Mouse (Mus musculus) c-Kit-negative CD71-positive TER-119-positive erythroid progenitor cells, embryonic 14.5 days (primary cell): Measurements from ENCODE around the gene Tmem44.

Source experiments
- DNase-seq: peaks from one replicate; pipeline ENCODE4 v3.0.0-alpha.2; 2013; ENCODE audit warnings: low read depth, low spot score

The Tmem44 gene

DNA sequence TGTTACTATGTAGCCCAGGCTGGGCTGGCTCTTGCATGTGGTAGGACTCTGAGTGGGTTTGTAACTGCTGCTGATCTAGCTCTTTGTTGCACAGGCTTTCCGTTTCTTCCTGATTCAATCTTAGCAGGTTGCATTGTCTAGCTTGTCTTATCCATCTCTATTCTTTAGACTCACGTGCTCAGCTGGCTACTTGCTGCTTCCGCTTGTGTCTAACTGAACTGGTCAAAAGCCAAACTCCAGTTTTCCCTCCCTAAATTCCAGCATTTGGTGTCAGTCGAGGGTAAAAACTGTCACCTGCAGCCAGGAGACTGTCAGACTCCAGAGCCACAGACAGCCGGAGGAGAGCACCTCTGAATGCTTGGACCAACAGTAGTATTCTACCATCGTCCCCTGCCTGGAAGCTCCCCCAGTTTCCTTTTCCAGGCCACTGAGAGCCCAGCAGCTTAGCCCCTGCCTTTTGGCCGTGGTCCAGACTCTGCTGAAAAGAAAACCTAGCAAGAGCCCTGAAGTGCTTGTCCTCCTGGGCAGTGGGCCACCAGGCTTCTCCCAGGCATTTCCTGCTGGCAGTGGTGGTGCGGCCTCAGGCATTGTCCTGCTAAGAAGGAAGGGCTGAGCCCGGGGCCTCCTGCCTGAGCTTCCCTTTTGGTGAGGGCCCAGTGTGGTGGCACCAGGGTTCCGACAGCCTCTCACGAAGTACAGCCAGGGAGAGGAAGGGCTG lies 2.1 kb upstream of the Tmem44 start:
- no peak for DNase-seq

DNA sequence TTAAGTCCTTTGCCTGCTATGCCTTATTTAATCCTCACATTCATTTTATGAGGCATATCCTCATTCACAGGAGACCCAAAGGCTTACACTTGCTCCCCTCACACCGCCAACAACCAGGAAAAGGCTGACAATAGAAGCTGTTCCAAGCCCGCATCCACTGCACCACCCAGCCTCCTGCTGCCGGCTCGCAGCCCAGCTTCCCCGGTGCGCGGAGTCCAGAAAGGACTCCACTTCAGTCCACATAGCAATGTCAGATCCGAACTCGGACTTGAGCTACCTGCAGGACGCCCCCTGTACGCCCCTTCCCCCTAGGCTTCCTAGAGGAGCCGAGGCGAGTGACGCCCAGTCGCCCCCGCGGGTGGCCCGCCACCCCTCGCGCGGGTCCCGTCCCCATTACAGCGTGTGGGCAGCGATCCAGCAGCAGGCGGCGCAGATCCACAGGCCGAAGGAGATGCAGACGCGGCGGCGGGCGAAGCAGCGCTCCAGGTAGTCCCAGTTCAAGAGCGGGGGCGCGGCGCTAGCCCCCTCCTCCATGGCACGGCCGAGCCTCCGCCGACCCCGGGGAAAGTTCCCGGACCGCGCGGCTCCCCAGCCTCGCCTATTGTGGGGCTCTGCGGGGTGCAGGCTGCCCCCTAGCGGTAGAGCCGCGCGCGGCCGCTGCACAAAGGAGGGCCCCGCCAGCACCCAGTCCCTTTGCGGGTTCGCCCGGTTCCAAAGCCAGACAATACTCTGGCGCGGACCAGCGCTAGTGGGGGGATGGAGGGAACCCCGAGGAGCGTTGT lies 485 bp downstream of the Tmem44 start:
- DNase-seq = peak; percentile 38

- no peak for DNase-seq
Observed at GRCm38 (mm10) chr16:30549516-30549915, 1.1 kb downstream of the Tmem44 start.

- no peak for DNase-seq
Observed at GRCm38 (mm10) chr16:30548291-30548690, 2.4 kb downstream of the Tmem44 start.

GRCm38 (mm10) chr16:30544693-30545092 lies 5.9 kb downstream of the Tmem44 start:
- DNase-seq = no peak

GRCm38 (mm10) chr16:30543386-30543785 lies 7.3 kb downstream of the Tmem44 start:
- no peak for DNase-seq

GRCm38 (mm10) chr16:30542826-30543225 lies 7.8 kb downstream of the Tmem44 start:
- DNase-seq = no peak

GRCm38 (mm10) chr16:30540107-30541001 lies 10.3 kb downstream of the Tmem44 start:
- DNase-seq = no peak

DNA sequence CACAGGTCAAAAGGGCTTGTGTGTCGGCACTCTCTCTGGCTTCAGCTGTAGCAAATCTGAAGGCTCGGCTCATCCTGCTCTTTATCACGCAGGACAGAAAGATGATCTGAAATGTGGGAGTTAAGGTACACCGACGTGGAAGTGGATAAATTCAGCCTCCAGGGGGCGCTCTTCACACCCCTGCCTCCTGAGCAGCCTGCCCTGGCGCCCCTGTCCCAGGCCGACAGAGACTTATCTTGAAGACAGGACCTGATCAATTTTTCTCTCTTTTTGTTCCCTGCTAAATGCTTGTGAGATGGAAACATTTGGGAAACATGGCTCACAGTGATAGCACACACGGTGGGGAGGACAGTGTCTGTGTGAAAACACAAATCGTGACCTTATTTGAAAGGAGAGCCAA lies 11.2 kb downstream of the Tmem44 start:
- no peak for DNase-seq

DNA sequence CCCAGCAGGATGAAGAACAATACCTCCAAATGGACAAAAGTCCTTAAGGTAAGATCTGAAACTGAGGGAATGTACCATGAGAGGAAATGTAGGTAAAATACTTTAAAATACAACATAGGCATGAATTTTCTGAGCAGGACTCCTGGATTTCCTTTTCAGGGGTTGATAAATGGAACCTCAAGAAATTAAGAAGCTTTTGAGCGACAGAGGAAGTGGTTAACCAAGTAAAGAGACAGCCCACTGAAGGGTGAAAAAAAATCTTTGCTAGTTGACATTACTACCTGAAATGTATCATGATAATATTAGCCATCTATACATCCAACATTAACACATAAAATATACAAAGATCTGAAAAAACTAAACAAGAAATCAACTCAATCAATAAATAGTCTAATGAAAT lies 15.6 kb downstream of the Tmem44 start:
- DNase-seq = no peak

DNA sequence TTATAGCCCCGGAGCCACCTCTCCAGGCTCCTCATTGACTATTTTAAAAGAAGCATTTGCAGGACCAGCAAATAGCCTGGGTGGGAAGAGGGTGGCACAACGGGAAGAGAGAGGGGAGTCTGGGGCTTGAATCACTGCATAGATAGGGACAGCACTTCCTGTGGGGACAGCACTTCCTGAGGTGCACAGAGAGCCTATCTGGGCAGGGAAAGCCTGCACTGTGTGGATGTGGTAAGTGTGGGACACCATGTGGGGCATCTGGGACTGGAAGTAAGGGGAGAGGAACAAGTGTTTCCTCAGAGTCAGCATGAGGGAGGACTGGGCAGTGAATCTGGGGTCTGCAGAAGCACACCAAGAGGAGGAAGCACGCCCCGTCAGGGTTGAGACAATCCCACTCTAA lies 17.1 kb downstream of the Tmem44 start:
- DNase-seq = no peak

DNA sequence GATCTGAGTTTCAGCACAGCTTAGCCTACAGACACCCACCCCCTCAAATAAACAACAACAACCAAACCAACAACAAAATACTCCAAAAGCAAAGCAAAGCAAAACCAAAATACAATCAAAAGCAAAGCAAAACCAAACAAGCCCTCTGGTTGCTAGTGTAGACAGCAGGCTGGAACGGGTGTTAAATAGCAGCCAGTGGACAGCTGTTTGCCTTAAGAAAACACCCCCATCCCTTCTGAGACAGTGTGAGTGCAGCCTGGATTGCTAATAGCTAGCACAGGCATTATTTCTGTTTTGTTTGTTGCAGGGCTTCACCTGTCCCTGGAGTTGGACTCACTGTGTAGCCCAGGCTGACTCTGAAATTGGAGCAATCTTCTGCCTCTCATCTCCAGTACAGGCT lies 17.7 kb downstream of the Tmem44 start:
- DNase-seq = no peak

DNA sequence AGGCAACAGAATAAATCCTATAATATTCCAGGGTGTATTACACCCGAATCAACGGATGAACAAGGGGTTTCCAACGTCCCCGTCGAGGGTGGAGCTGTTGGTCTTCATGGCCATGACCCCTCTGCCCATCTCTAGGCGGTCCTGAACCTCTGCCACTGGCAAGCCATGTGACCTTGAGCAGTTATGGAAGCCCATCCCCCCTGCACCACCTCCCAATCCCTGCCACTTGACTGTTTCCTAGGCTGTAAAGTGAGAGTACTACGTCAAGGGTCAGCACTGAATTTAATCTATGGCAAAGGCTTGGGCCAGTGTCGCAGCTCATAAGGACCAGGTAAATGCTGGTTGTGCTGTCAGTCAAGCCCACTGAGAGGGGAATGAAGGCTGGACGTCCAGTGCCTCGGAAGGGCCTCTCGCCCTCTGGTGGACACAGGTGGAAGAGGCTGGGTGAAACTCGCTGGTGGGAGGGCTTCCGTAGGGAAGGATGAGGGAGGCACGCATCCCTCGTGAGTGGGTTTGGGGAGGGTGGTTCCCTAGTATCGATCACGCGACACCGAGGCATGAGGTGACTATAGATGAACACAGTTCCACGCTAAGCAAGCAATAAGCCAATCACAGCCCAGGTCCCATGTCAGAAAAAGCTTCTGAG lies 18.8 kb downstream of the Tmem44 start:
- DNase-seq = no peak

DNA sequence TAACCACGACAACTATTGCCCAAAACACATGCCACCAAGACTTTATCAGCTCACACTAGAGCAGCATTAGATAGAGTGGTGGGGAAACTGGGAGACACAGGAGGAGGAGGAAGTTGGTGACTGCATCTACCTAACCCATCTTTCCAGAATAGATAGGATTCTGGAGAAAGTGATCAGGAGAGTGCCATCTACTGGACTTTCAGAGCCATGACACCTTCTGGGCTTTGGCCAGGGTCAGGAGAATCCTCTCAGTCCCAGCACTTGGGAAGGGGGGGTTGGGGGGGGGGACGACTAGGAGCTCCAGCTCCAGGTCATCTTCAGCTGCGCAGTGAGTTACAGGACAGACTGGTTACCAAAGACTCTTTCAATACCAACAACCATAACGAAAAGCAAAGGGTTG lies 19.8 kb downstream of the Tmem44 start:
- DNase-seq = no peak

GRCm38 (mm10) chr16:30528386-30528785 lies 22.3 kb downstream of the Tmem44 start:
- DNase-seq = no peak

DNA sequence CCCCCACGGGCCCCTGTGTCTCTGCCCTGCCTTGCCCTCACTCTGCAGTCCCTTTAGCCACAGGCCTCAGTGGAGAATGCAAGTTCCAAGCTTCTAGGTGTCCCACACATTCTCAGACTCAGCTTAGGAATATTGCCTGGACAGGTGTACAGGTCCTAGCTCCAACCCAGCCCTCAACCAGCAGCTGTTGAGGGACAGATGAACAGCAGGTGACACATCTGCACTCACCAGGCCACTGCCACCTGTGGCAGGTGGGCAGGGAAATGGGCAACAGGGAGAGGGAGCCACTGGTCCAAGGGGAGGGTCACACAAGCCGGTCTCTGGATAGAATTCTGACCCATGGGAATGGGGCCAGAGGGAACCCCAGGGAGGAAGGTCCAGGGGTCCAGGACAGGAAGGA lies 22.8 kb downstream of the Tmem44 start:
- DNase-seq = no peak

DNA sequence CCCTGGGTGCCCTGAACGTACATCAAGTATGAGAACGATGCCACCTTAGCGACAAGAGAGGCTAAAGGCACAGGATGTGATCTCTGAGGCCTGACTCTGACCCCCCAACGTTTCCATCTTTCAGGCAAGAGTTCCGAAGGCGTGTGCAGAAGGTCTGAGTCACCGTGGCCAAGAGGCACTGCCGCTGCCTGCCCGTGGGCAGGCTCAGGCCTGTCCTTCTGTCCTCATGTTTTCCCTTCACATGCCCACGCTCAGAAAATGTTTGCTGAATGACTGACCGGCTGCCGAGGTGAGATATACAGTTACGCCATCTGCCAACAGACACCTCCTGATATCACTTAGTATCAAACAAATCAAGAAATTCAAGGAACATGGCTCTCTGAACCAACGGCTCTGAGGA lies 24.9 kb downstream of the Tmem44 start:
- DNase-seq = no peak

DNA sequence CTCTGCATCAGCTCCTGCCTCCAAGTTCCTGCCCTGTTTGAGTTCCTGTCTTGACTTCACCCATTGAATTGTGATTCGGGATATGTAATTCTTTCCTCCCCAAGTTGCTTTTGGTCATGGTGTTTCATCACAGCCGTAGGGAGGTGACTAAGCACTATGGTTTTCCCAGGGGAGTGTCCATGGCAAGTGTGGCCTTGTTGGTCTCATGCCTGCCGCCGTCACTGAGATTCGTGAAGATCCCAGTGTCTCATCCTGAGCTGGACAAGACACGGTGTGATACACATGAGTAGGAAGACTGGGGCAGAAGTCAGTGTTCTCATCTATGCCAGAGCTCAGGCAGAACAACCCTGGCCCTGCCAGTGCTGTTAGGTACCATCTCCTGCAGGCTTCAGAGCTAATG lies 26.2 kb downstream of the Tmem44 start:
- no peak for DNase-seq

- DNase-seq = no peak
Observed at GRCm38 (mm10) chr16:30522253-30522940, 28.2 kb downstream of the Tmem44 start.

GRCm38 (mm10) chr16:30521147-30521546 lies 29.5 kb downstream of the Tmem44 start:
- no peak for DNase-seq

- DNase-seq = peak; percentile 58
Observed at GRCm38 (mm10) chr16:30520361-30520823, 30.2 kb downstream of the Tmem44 start.
